Comparison of ENCODE assay signal across 8 mouse cellular contexts in genomic region chr14:39317424-39318110, GRCm38 (mm10).
DNase-seq lines count a peak whose midpoint lies in the region; ATAC-seq and TF ChIP-seq lines count a peak whose summit lies in the region.
"Had no signal": no experiment of that assay in that cellular context is flagged by ENCODE, and none has a peak within 500 bp of the region (broad histone marks: within the 10 kb centered on the region; RNA-seq: fewer than 3 reads in every experiment).

No protein-coding gene starts in this region.

- DNase-seq in adrenal gland, postnatal 25 days: peak; percentile 37
- DNase-seq in cerebellum, adult 2 months: peak; percentile 70 to 83
- peak; percentile 78 to 80 for DNase-seq in layer of hippocampus, adult 2 months (ENCODE audit: low spot score in 2 of 2)
- no peak for DNase-seq in liver
- no peak for DNase-seq in spleen, postnatal 14 days (ENCODE audit: low spot score in 2 of 2)

- ATAC-seq in neural tube, embryonic 15.5 days (ENCODE audit: low FRiP score): peak; percentile 91
- ATAC-seq in intestine, postnatal 0 days: no peak

- H3K9me3 ChIP-seq in neural tube, embryonic 15.5 days (replicated peaks): no peaks in the 10 kb centered on the region
- no peaks in the 10 kb centered on the region for H3K9me3 ChIP-seq in intestine, postnatal 0 days (ENCODE audit: control insufficient read depth)
- H3K9me3 ChIP-seq: limb, embryonic 10.5 days had no signal

- TF ChIP-seq POLR2A in cerebellum, adult 2 months (IDR thresholded peaks at IDR 0.05; ENCODE audit: borderline replicate concordance, insufficient read depth, low read length): no peak

- WGBS in cerebellum, adult 2 months: 28% methylated on average over 4 of the region's 4 CpGs
- 56% methylated on average over 4 of the region's 4 CpGs for WGBS in neural tube, embryonic 15.5 days
- WGBS in intestine, postnatal 0 days: 69% methylated on average over 4 of the region's 4 CpGs

- no peak overlapping the region for H3K4me2 ChIP-seq in neural tube, embryonic 15.5 days
- H3K4me2 ChIP-seq in intestine, postnatal 0 days (replicated peaks; ENCODE audit: low read depth): no peak overlapping the region

- no peak for TF ChIP-seq CTCF in cerebellum, adult 2 months (IDR thresholded peaks at IDR 0.05; ENCODE audit: borderline replicate concordance, insufficient read depth, low read depth, low read length)
- no peak for TF ChIP-seq CTCF in layer of hippocampus, adult 2 months (conservative IDR thresholded peaks at IDR 0.05)
- no peak for TF ChIP-seq CTCF in intestine, postnatal 0 days (IDR thresholded peaks at IDR 0.05; ENCODE audit: low read depth)

- no peaks in the 10 kb centered on the region for H3K27me3 ChIP-seq in cerebellum, adult 2 months (ENCODE audit: control insufficient read depth, insufficient read depth, low read length)
- H3K27me3 ChIP-seq in neural tube, embryonic 15.5 days (replicated peaks): no peaks in the 10 kb centered on the region
- no peaks in the 10 kb centered on the region for H3K27me3 ChIP-seq in intestine, postnatal 0 days (replicated peaks; ENCODE audit: control insufficient read depth, insufficient read depth, low read length)

- H3K9ac ChIP-seq in neural tube, embryonic 15.5 days (replicated peaks): no peak overlapping the region
- no peak overlapping the region for H3K9ac ChIP-seq in intestine, postnatal 0 days (ENCODE audit: low read depth, low read length)

- no peaks in the 10 kb centered on the region for H3K36me3 ChIP-seq in neural tube, embryonic 15.5 days
- no peaks in the 10 kb centered on the region for H3K36me3 ChIP-seq in intestine, postnatal 0 days (ENCODE audit: control insufficient read depth, insufficient read depth)
- H3K36me3 ChIP-seq: limb, embryonic 10.5 days had no signal

- H3K4me1 ChIP-seq in cerebellum, adult 2 months (ENCODE audit: control insufficient read depth, insufficient read depth, low read length): 0 out of 2 replicates have a peak, but pooled peaks cover 5% of the 10 kb centered on the region
- H3K4me1 ChIP-seq in neural tube, embryonic 15.5 days: no peaks in the 10 kb centered on the region; the same call in 1 of the 2 replicates
- H3K4me1 ChIP-seq in intestine, postnatal 0 days (replicated peaks; ENCODE audit: control insufficient read depth, insufficient read depth, low read length): no peaks in the 10 kb centered on the region
- H3K4me1 ChIP-seq: limb, embryonic 10.5 days had no signal

- no peak overlapping the region for H3K27ac ChIP-seq in cerebellum, adult 2 months (ENCODE audit: insufficient read depth, low read length)
- H3K27ac ChIP-seq in layer of hippocampus, adult 2 months: peak overlapping the region; percentile 21; the same call in 1 of the 2 replicates
- no peak overlapping the region for H3K27ac ChIP-seq in neural tube, embryonic 15.5 days (replicated peaks)
- H3K27ac ChIP-seq in intestine, postnatal 0 days (ENCODE audit: low read depth, low read length): no peak overlapping the region
- H3K27ac ChIP-seq: limb, embryonic 10.5 days had no signal

- no peak overlapping the region for H3K4me3 ChIP-seq in cerebellum, adult 2 months (replicated peaks; ENCODE audit: insufficient read depth, low read depth, low read length)
- H3K4me3 ChIP-seq in layer of hippocampus, adult 2 months: no peak overlapping the region
- H3K4me3 ChIP-seq in neural tube, embryonic 15.5 days (replicated peaks): no peak overlapping the region
- no peak overlapping the region for H3K4me3 ChIP-seq in intestine, postnatal 0 days (ENCODE audit: low read depth, low read length)
- H3K4me3 ChIP-seq: limb, embryonic 10.5 days had no signal

Comparison
In these comparisons a context has a peak if more than half of its experiments do, and no peak if none do; other contexts are left out.
1. DNase-seq: peak in adrenal gland, postnatal 25 days (single experiment), cerebellum, adult 2 months (2 of 2) and layer of hippocampus, adult 2 months (2 of 2); none in liver (single experiment) and spleen, postnatal 14 days (0 of 2).